Mouse (Mus musculus): ENCODE measurements at regions not wholly inside any gene's neighbourhood (a gene's known extent, or its start where the extent isn't known, plus 50 kb on each side); places are given as distances from the start of the nearest gene placed in this dataset.

DNA sequence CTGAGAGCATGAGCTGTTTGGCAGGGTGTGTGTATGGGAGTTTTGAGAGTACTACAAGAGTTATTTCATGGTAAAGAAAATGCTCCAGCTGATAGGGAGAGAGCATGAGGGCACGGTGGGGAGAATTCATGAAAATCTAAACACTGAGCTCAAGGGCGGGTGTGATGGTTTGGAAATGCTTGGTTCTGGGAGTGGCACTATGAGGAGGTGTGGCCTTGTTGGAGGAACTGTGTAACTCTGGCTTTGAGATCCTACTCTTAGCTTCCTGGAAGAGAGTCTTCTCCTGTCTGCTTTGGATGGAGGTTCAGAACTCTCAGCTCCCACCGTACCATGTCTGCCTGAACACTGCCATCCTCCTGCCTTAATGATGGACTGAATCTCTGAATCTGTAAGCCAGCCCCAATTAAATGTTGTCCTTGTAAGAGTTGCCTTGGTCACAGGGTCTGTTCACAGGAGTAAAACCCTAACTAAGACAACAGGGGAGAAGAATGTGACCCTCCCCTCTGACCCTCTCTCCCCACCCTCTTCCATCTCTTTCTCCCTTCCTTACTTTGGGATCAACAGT lies 58.7 kb upstream of the Ubash3b start:
- Histone ChIP-seq H3K9ac (ENCODE audit: low read depth, low read length, severe bottlenecking) (no peak overlapping the region), H3K27me3 (ENCODE audit: control insufficient read depth, insufficient read depth, low read length) (no peaks in the 10 kb centered on the region), H3K4me3 (replicated peaks; ENCODE audit: low read length) (no peak overlapping the region), H3K4me1 (ENCODE audit: control insufficient read depth, insufficient read depth, low read length) (no peaks in the 10 kb centered on the region), H3K4me2 (replicated peaks; ENCODE audit: low read depth, low read length, severe bottlenecking) (no peak overlapping the region), H3K27ac (replicated peaks; ENCODE audit: low read depth, low read length) (no peak overlapping the region), H3K9me3 (ENCODE audit: control insufficient read depth, low read length) (no peaks in the 10 kb centered on the region), H3K36me3 (ENCODE audit: control insufficient read depth, insufficient read depth, low read length) (no peaks in the 10 kb centered on the region)
- DNase-seq (ENCODE audit: low spot score) (no peak), ATAC-seq (ENCODE audit: low FRiP score, low read depth) (no peak)
- TF ChIP-seq POLR2A (IDR thresholded peaks at IDR 0.05; ENCODE audit: borderline replicate concordance, extremely low read depth, insufficient read depth, insufficient read length): no peak
- 92% methylated on average over 3 of the region's 3 CpGs for WGBS

DNA sequence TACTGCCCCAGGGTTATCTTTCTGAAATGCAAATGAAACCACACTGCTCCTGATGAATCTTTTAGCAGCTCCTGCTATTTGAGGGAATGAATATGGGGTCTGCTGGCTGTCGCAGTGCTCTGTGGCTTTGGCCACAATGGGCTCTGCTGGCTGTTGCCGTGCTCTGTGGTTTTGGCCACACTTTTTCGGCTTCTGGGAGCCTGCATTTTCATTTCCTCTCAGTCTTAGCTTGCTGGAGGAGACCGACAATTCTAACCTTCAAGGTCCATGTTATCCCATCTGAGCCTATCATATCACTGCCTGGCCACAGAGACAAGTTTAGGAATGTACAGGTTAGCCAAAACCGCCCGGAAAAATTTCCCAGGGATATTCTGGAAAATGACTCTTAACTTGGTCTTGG lies 57.2 kb upstream of the Ubash3b start:
- DNase-seq (ENCODE audit: low spot score) (no peak), ATAC-seq (ENCODE audit: low FRiP score, low read depth) (no peak)
- no peak for TF ChIP-seq POLR2A (IDR thresholded peaks at IDR 0.05; ENCODE audit: borderline replicate concordance, extremely low read depth, insufficient read depth, insufficient read length)
- WGBS: 81% methylated on average over 6 of the region's 6 CpGs
- no peaks in the 10 kb centered on the region for H3K4me1 ChIP-seq (ENCODE audit: control insufficient read depth, insufficient read depth, low read length)
- no peak overlapping the region for H3K27ac ChIP-seq (replicated peaks; ENCODE audit: low read depth, low read length)
- no peaks in the 10 kb centered on the region for H3K9me3 ChIP-seq (ENCODE audit: control insufficient read depth, low read length)
- no peak overlapping the region for H3K4me2 ChIP-seq (replicated peaks; ENCODE audit: low read depth, low read length, severe bottlenecking)
- no peaks in the 10 kb centered on the region for H3K36me3 ChIP-seq (ENCODE audit: control insufficient read depth, insufficient read depth, low read length)
- no peaks in the 10 kb centered on the region for H3K27me3 ChIP-seq (ENCODE audit: control insufficient read depth, insufficient read depth, low read length)
- no peak overlapping the region for H3K9ac ChIP-seq (ENCODE audit: low read depth, low read length, severe bottlenecking)
- H3K4me3 ChIP-seq (replicated peaks; ENCODE audit: low read length): no peak overlapping the region

DNA sequence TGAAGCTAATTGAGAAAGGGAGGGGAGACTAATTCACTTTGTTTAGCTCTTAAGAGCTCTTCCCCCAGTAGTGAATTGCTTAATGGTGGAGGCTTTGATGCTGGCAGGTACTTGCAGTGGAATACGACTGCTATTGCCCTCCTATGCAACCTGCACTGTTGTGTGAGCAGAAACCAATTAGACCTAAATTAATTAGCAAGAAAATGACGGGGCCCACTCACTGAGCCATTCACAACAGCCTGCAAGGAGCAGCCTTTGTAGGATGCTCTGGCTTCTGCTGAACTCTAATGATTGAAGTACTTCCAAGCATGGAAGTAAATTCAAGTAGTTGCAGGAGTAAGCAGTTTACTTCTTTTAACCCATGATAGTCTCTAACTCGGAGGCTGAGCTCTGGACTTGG lies 54.8 kb upstream of the Ubash3b start:
- peaks cover 22% of the 10 kb centered on the region for H3K4me1 ChIP-seq (ENCODE audit: control insufficient read depth, insufficient read depth, low read length)
- no peak overlapping the region for H3K27ac ChIP-seq (replicated peaks; ENCODE audit: low read depth, low read length)

DNA sequence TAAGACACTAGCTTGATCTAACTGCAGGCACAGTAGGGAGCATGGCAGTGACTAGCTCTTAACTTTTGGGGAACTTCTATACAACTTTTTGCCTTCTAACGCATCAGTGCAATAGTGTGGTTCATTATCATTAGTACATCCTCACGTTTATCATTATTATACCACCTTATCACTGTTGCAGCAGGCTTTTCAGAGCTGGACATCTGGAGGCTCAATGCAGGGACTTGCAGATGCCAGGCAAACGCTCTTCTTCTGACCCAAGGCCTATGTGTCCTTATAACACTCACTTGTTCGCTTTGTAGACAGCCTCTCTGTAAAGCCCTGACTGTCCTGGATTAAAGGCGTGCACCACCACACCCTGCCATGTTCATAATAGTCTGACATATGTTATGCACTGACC lies 53.5 kb upstream of the Ubash3b start:
- Histone ChIP-seq H3K4me3 (replicated peaks; ENCODE audit: low read length) (no peak overlapping the region), H3K27me3 (ENCODE audit: control insufficient read depth, insufficient read depth, low read length) (no peaks in the 10 kb centered on the region), H3K4me2 (replicated peaks; ENCODE audit: low read depth, low read length, severe bottlenecking) (no peak overlapping the region), H3K9ac (ENCODE audit: low read depth, low read length, severe bottlenecking) (no peak overlapping the region), H3K9me3 (ENCODE audit: control insufficient read depth, low read length) (no peaks in the 10 kb centered on the region), H3K4me1 (ENCODE audit: control insufficient read depth, insufficient read depth, low read length) (peaks cover 23% of the 10 kb centered on the region), H3K36me3 (ENCODE audit: control insufficient read depth, insufficient read depth, low read length) (no peaks in the 10 kb centered on the region), H3K27ac (replicated peaks; ENCODE audit: low read depth, low read length) (no peak overlapping the region)
- DNase-seq (ENCODE audit: low spot score) (no peak), ATAC-seq (ENCODE audit: low FRiP score, low read depth) (no peak)
- no peak for TF ChIP-seq POLR2A (IDR thresholded peaks at IDR 0.05; ENCODE audit: borderline replicate concordance, extremely low read depth, insufficient read depth, insufficient read length)
- WGBS: 81% methylated on average over 5 of the region's 5 CpGs

More for the DNA sequence above, 54.8 kb upstream of the Ubash3b start:
- Histone ChIP-seq H3K36me3 (ENCODE audit: control insufficient read depth, insufficient read depth, low read length) (no peaks in the 10 kb centered on the region), H3K27me3 (ENCODE audit: control insufficient read depth, insufficient read depth, low read length) (no peaks in the 10 kb centered on the region), H3K4me3 (replicated peaks; ENCODE audit: low read length) (no peak overlapping the region), H3K9ac (ENCODE audit: low read depth, low read length, severe bottlenecking) (no peak overlapping the region), H3K4me2 (replicated peaks; ENCODE audit: low read depth, low read length, severe bottlenecking) (no peak overlapping the region), H3K9me3 (ENCODE audit: control insufficient read depth, low read length) (no peaks in the 10 kb centered on the region)
- no peak for TF ChIP-seq POLR2A (IDR thresholded peaks at IDR 0.05; ENCODE audit: borderline replicate concordance, extremely low read depth, insufficient read depth, insufficient read length)
- WGBS: 38% methylated on average over 3 of the region's 3 CpGs
- DNase-seq (ENCODE audit: low spot score) (no peak), ATAC-seq (ENCODE audit: low FRiP score, low read depth) (no peak)

DNA sequence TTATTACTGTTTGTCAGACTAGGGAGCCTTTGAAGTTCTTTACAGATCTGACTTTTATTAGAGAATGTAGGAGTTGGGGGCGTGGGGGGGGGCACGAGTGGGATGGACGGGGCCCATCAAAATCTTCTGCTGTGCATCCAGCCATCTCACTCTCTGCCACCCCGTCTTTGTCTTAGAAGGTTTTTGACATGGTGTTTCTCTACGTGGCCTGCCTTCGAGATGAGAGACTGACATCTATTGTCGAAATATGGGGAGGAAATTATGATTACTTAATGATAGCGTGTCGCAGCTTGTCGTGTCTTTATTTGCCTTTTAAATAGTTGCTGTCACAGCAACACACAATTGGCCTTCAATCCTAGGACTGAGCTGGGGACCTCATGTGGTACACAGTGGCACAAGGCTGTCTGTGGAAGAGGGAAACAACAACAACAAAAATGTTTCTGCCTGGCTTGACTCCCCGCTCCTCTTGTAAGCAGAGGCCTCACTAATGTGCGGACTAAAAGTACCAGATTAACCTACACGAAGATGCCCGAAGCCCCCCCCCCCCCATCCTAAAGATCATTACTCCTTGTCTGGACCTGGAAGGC lies 51.5 kb upstream of the Ubash3b start:
- no peak for DNase-seq (ENCODE audit: low spot score)
- H3K4me1 ChIP-seq (ENCODE audit: control insufficient read depth, insufficient read depth, low read length): peaks cover 23% of the 10 kb centered on the region

More for the DNA sequence above, 51.5 kb upstream of the Ubash3b start:
- TF ChIP-seq POLR2A (IDR thresholded peaks at IDR 0.05; ENCODE audit: borderline replicate concordance, extremely low read depth, insufficient read depth, insufficient read length): no peak
- no peaks in the 10 kb centered on the region for H3K36me3 ChIP-seq (ENCODE audit: control insufficient read depth, insufficient read depth, low read length)
- peak overlapping the region; percentile 11; the same call in 1 of the 2 replicates for H3K4me3 ChIP-seq (replicated peaks; ENCODE audit: low read length)
- no peak for ATAC-seq (ENCODE audit: low FRiP score, low read depth)
- peak overlapping the region; percentile 28; the same call in 1 of the 2 replicates for H3K9ac ChIP-seq (ENCODE audit: low read depth, low read length, severe bottlenecking)
- H3K27me3 ChIP-seq (ENCODE audit: control insufficient read depth, insufficient read depth, low read length): no peaks in the 10 kb centered on the region
- peak overlapping the region; percentile 92 for H3K27ac ChIP-seq (replicated peaks; ENCODE audit: low read depth, low read length)
- 13% methylated on average over 14 of the region's 14 CpGs for WGBS
- H3K4me2 ChIP-seq (replicated peaks; ENCODE audit: low read depth, low read length, severe bottlenecking): peak overlapping the region; percentile 41
- H3K9me3 ChIP-seq (ENCODE audit: control insufficient read depth, low read length): no peaks in the 10 kb centered on the region

Data from limb, embryonic 14.5 days (tissue).